Mouse (Mus musculus): Measurements from ENCODE around the gene Atp6v0a2.

GRCm38 (mm10) chr5:124592768-124593167 is 35.6 kb upstream of the Atp6v0a2 start:
- TF ChIP-seq CTCF (IDR thresholded peaks at IDR 0.05; ENCODE audit: low read depth) (no peak), EP300 (IDR thresholded peaks at IDR 0.05; ENCODE audit: low read depth) (no peak)
